Mouse (Mus musculus) neutrophil, adult 5-6 weeks (primary cell): ENCODE results near the gene Prex1. TPM values are rescaled to one million over a fixed set of nuclear protein-coding genes. Genes with fewer than 3 reads are reported as not detected.

Experiments
- total RNA-seq: library from RNA; stranded (forward); fragments of 200-1000 nt; gene quantifications from 2 replicates; pipeline ENCODE4 v1.2.3, GENCODE M21; 2017

Gene Prex1
- total RNA-seq, 1 experiment from 2014 or later: 119 TPM

Other genes starting within 250 kb of the Prex1 start
- gene Trp53rkb, start 78.7 kb upstream of the Prex1 start, total RNA-seq: 6.1 and 6.8 TPM in 2 replicates
- gene Arfgef2, start 91.8 kb upstream of the Prex1 start, total RNA-seq: 33.4 and 35.9 TPM in 2 replicates
- 95.3 and 99.6 TPM in 2 replicates for gene Cse1l, start 192.2 kb upstream of the Prex1 start, total RNA-seq